Mouse (Mus musculus) embryo, embryonic 11.5 days (tissue): ENCODE measurements around the gene Kyat3.
"Not testable (repeated sequence)": the region's sequence is repeated elsewhere in the genome, so short reads cannot be mapped to it uniquely, and the experiment has no call there.

ENCODE experiments used
- DNase-seq: peaks from one replicate; pipeline ENCODE4 v3.0.0-alpha.2; 2012; ENCODE audit warnings: low read depth, low spot score

Kyat3 gene

GRCm38 (mm10) chr3:142700442-142701322 lies at the start of gene Kyat3:
Gene Kyat3 (plus strand): TSS chr3:142701051.
- DNase-seq: peak; percentile 85

- DNase-seq: no peak
Observed at GRCm38 (mm10) chr3:142664723-142665122, 36.1 kb upstream of the Kyat3 start.

- no peak for DNase-seq
Observed at GRCm38 (mm10) chr3:142674607-142675006, 26.2 kb upstream of the Kyat3 start.

GRCm38 (mm10) chr3:142687939-142688338 lies 12.9 kb upstream of the Kyat3 start:
- no peak for DNase-seq

GRCm38 (mm10) chr3:142688353-142688752 lies 12.5 kb upstream of the Kyat3 start:
- DNase-seq: no peak

- no peak for DNase-seq
Observed at GRCm38 (mm10) chr3:142696517-142696916, 4.3 kb upstream of the Kyat3 start.

GRCm38 (mm10) chr3:142701407-142701989 lies 647 bp downstream of the Kyat3 start:
- no peak for DNase-seq

GRCm38 (mm10) chr3:142706581-142707444 lies 6.0 kb downstream of the Kyat3 start:
- DNase-seq: no peak

- DNase-seq: not testable (repeated sequence)
Observed at GRCm38 (mm10) chr3:142708181-142708848, 7.5 kb downstream of the Kyat3 start.

- peak; percentile 61 for DNase-seq
Observed at GRCm38 (mm10) chr3:142708849-142709419, 8.1 kb downstream of the Kyat3 start.

GRCm38 (mm10) chr3:142710360-142711007 lies 9.6 kb downstream of the Kyat3 start:
- no peak for DNase-seq

GRCm38 (mm10) chr3:142711372-142711771 lies 10.5 kb downstream of the Kyat3 start:
- DNase-seq: no peak

- not testable (repeated sequence) for DNase-seq
Observed at GRCm38 (mm10) chr3:142712401-142713040, 11.7 kb downstream of the Kyat3 start.

GRCm38 (mm10) chr3:142725481-142725880 lies 24.6 kb downstream of the Kyat3 start:
- no peak for DNase-seq

- no peak for DNase-seq
Observed at GRCm38 (mm10) chr3:142725969-142726672, 25.3 kb downstream of the Kyat3 start.

GRCm38 (mm10) chr3:142734291-142734690 lies 33.4 kb downstream of the Kyat3 start:
- DNase-seq: no peak

- no peak for DNase-seq
Observed at GRCm38 (mm10) chr3:142740896-142741295, 40.0 kb downstream of the Kyat3 start.

- DNase-seq: peak; percentile 59
Observed at GRCm38 (mm10) chr3:142743973-142744898, 43.4 kb downstream of the Kyat3 start.
